Mouse (Mus musculus) erythroblast, embryonic 14.5 days (primary cell): ENCODE data around the gene Gm49369.

Experiments used
- GATA1 ChIP-seq: IDR thresholded peaks from 2 replicates; pipeline ENCODE4 v1.6.1; 2012; ENCODE audit warnings: low read length, inconsistent platforms, mixed read lengths
- TAL1 ChIP-seq: IDR thresholded peaks from 3 replicates; pipeline ENCODE4 v1.6.1; 2012; ENCODE audit warnings: low read length, inconsistent platforms, mixed read lengths

- TF ChIP-seq TAL1 (no peak), GATA1 (no peak)
These were observed 12.6 kb downstream of the Gm49369 start for GRCm38 (mm10) chr7:142369820-142370219.
